Mouse (Mus musculus): Measurements from ENCODE around the gene Alox12e. TPM values are rescaled to one million over a fixed set of nuclear protein-coding genes. Genes with fewer than 3 reads are reported as not detected.
"Not testable (repeated sequence)": the region's sequence is repeated elsewhere in the genome, so short reads cannot be mapped to it uniquely, and the experiment has no call there.

Alox12e gene
- polyA plus RNA-seq (2015; fragmentation: Nextera tagmentation; extraction: Ambion mirVana) = 0.07 and 0.09 TPM in 2 replicates

DNA sequence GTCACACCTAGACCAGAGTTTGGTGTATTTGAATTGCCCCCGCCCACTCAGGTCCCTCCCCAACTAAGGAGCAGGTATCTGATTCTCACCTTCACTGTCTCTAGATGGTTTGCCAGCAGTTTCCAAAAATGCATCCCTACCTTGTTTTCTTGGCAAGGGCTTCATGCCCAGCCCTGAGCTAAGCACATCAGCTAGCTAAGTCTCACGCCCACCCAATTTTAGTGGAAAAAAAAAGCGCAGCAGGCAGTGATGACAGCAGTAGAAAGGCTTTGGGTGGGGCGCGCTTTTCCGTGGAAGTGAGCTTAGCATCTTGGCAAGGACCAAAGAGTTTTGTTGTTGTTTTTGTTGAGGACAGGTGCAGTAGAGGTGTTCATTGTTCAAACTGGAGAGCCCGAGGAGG lies at the start of gene Alox12e:
TSS of gene Alox12e (minus strand) at position 101 of the 400 bp plus-strand sequence.
- Histone ChIP-seq H3K4me3 (ENCODE audit: low read length) (peak within 1 kb of the TSS; percentile 20), H3K9ac (replicated peaks; ENCODE audit: low read length) (no peak within 1 kb of the TSS), H3K4me2 (replicated peaks; ENCODE audit: low read depth, low read length) (peak within 1 kb of the TSS; percentile 39), H3K27me3 (ENCODE audit: insufficient read depth, low read length) (peaks cover 46% of the 10 kb centered on the region), H3K9me3 (ENCODE audit: low read length) (no peaks in the 10 kb centered on the region), H3K4me1 (ENCODE audit: insufficient read depth, low read length) (peaks cover 6% of the 10 kb centered on the region), H3K36me3 (ENCODE audit: insufficient read depth, low read length) (no peaks in the 10 kb centered on the region), H3K27ac (ENCODE audit: low read length) (no peak within 1 kb of the TSS)
- 25% methylated on average over 7 of the region's 7 CpGs for WGBS
- ATAC-seq (ENCODE audit: low FRiP score, low TSS enrichment) = no peak

DNA sequence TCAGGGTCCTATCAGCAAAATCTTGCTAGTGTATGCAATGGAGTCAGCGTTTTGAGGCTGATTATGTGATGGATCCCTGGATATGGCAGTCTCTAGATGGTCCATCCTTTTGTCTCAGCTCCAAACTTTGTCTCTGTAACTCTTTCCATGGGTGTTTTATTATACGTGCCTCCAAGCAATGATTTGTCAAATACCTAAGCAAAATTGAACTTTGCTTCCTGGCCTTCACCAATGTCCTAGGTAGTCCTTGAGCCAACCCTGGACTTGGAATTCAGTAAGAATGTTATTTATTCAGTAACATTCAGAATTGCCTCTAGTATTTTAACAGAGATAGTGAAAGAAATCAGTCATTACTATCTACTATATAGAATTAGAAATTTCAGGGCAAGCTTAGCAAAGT lies 46.2 kb upstream of the Alox12e start:
- not testable (repeated sequence) for H3K4me3 ChIP-seq (ENCODE audit: low read length); H3K4me2 ChIP-seq (replicated peaks; ENCODE audit: low read depth, low read length); H3K36me3 ChIP-seq (ENCODE audit: insufficient read depth, low read length); ATAC-seq (ENCODE audit: low FRiP score, low TSS enrichment); H3K27me3 ChIP-seq (ENCODE audit: insufficient read depth, low read length); H3K27ac ChIP-seq (ENCODE audit: low read length); H3K4me1 ChIP-seq (ENCODE audit: insufficient read depth, low read length); H3K9ac ChIP-seq (replicated peaks; ENCODE audit: low read length); H3K9me3 ChIP-seq (ENCODE audit: low read length)
- 70% methylated on average over 2 of the region's 2 CpGs for WGBS

- not testable (repeated sequence) for H3K27me3 ChIP-seq (ENCODE audit: insufficient read depth, low read length); ATAC-seq (ENCODE audit: low FRiP score, low TSS enrichment); H3K4me2 ChIP-seq (replicated peaks; ENCODE audit: low read depth, low read length); H3K36me3 ChIP-seq (ENCODE audit: insufficient read depth, low read length); H3K4me1 ChIP-seq (ENCODE audit: insufficient read depth, low read length); H3K9ac ChIP-seq (replicated peaks; ENCODE audit: low read length); H3K27ac ChIP-seq (ENCODE audit: low read length); H3K9me3 ChIP-seq (ENCODE audit: low read length); H3K4me3 ChIP-seq (ENCODE audit: low read length)
- 74% methylated on average over 6 of the region's 6 CpGs for WGBS
These were observed 45.3 kb upstream of the Alox12e start for GRCm38 (mm10) chr11:70367701-70368100.

DNA sequence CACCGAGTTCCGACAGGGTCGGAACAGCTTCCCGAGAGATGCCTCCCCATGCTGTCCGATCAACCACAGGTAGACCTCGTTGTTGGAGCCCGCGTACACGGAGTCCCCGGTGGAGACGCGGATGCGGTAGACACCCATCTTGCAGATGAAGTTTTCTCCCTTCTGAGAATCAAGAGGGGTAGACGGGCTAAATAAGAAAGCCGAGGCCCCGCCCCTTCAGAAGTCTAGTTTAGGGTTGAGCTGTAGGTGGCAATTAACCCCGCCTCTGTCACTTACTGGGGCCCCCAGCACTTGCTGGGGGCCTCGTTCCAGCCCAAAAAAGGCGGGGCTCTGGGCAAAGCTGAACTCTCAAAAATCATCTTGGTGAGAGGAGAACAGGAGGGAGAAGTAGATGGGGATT lies 29.4 kb upstream of the Alox12e start, which contains the start of gene Alox15:
TSS of gene Alox15 (minus strand) at position 164 of the 400 bp plus-strand sequence.
- H3K9ac ChIP-seq (replicated peaks; ENCODE audit: low read length) = 0 out of 2 replicates have a peak within 1 kb of the TSS, but pooled peaks have one; percentile 27

GRCm38 (mm10) chr11:70348630-70349029 lies 26.2 kb upstream of the Alox12e start:
- Histone ChIP-seq H3K9me3 (ENCODE audit: low read length) (no peaks in the 10 kb centered on the region), H3K27me3 (ENCODE audit: insufficient read depth, low read length) (peaks cover 39% of the 10 kb centered on the region), H3K36me3 (ENCODE audit: insufficient read depth, low read length) (no peaks in the 10 kb centered on the region), H3K4me2 (replicated peaks; ENCODE audit: low read depth, low read length) (no peak overlapping the region), H3K27ac (ENCODE audit: low read length) (no peak overlapping the region), H3K4me1 (ENCODE audit: insufficient read depth, low read length) (peaks cover 10% of the 10 kb centered on the region), H3K4me3 (ENCODE audit: low read length) (no peak overlapping the region), H3K9ac (replicated peaks; ENCODE audit: low read length) (no peak overlapping the region)
- ATAC-seq (ENCODE audit: low FRiP score, low TSS enrichment) = no peak
- WGBS = 65% methylated on average over 9 of the region's 9 CpGs

More for the DNA sequence above, 29.4 kb upstream of the Alox12e start, which contains the start of gene Alox15:
- no peak for ATAC-seq (ENCODE audit: low FRiP score, low TSS enrichment)
- Histone ChIP-seq H3K9me3 (ENCODE audit: low read length) (no peaks in the 10 kb centered on the region), H3K4me3 (ENCODE audit: low read length) (peak within 1 kb of the TSS; percentile 41), H3K36me3 (ENCODE audit: insufficient read depth, low read length) (no peaks in the 10 kb centered on the region), H3K27me3 (ENCODE audit: insufficient read depth, low read length) (peaks cover 41% of the 10 kb centered on the region), H3K4me1 (ENCODE audit: insufficient read depth, low read length) (peaks cover 10% of the 10 kb centered on the region), H3K4me2 (replicated peaks; ENCODE audit: low read depth, low read length) (peak within 1 kb of the TSS; percentile 63), H3K27ac (ENCODE audit: low read length) (no peak within 1 kb of the TSS)
- under 1% methylated on average over 19 of the region's 19 CpGs for WGBS

DNA sequence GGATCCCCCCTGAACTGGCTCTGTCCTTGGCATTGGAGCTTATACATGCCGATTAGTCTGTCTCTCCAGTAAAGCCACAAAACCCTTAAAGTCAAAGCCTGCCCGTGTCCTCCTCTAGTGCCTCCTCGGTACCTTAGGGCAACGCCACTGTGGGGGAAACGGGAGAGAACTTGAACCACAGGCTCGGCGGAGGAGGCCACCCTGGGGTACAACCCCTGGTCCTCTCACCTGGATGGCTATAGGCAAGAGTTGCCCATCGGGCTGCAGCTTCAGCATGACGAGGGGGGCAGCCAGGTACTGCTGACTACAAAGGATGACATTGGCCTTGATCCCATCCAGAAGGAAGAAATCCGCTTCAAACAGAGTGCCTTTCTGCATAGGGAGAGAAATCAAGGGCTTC lies 25.4 kb upstream of the Alox12e start:
- no peak overlapping the region for H3K9ac ChIP-seq (replicated peaks; ENCODE audit: low read length)
- WGBS = 81% methylated on average over 10 of the region's 10 CpGs
- no peak overlapping the region for H3K4me3 ChIP-seq (ENCODE audit: low read length)
- H3K27ac ChIP-seq (ENCODE audit: low read length) = no peak overlapping the region
- H3K36me3 ChIP-seq (ENCODE audit: insufficient read depth, low read length) = no peaks in the 10 kb centered on the region
- no peak overlapping the region for H3K4me2 ChIP-seq (replicated peaks; ENCODE audit: low read depth, low read length)
- H3K4me1 ChIP-seq (ENCODE audit: insufficient read depth, low read length) = peaks cover 10% of the 10 kb centered on the region
- no peaks in the 10 kb centered on the region for H3K9me3 ChIP-seq (ENCODE audit: low read length)
- H3K27me3 ChIP-seq (ENCODE audit: insufficient read depth, low read length) = peaks cover 31% of the 10 kb centered on the region
- ATAC-seq (ENCODE audit: low FRiP score, low TSS enrichment) = no peak

- Histone ChIP-seq H3K36me3 (ENCODE audit: insufficient read depth, low read length) (no peaks in the 10 kb centered on the region), H3K4me1 (ENCODE audit: insufficient read depth, low read length) (no peaks in the 10 kb centered on the region), H3K27me3 (ENCODE audit: insufficient read depth, low read length) (peaks cover 8% of the 10 kb centered on the region), H3K4me3 (ENCODE audit: low read length) (no peak overlapping the region), H3K9me3 (ENCODE audit: low read length) (no peaks in the 10 kb centered on the region), H3K4me2 (replicated peaks; ENCODE audit: low read depth, low read length) (no peak overlapping the region), H3K9ac (replicated peaks; ENCODE audit: low read length) (no peak overlapping the region), H3K27ac (ENCODE audit: low read length) (no peak overlapping the region)
- 86% methylated on average over 8 of the region's 8 CpGs for WGBS
- ATAC-seq (ENCODE audit: low FRiP score, low TSS enrichment) = no peak
These were observed 23.1 kb upstream of the Alox12e start for GRCm38 (mm10) chr11:70345546-70345945.

DNA sequence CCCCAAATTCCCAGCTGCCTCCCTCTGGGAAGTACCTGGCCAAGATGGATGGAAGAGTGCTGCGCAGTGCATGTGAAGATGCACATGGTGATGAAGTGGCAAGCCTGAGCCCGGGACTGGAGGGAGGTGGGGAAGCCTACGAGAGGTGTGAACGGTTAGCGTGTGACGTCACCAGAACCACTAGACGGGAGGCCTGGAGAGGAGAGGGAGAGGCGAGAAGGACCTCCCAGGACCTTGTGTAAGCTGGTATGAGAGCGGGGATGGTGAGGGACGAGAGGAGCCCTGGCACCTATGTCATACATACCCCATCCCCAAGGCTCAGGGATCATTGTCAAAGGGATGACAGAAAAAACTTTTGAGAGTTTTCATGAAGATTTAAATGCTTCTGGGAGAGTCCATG lies 22.6 kb upstream of the Alox12e start:
- Histone ChIP-seq H3K9me3 (ENCODE audit: low read length) (no peaks in the 10 kb centered on the region), H3K4me3 (ENCODE audit: low read length) (no peak overlapping the region), H3K27ac (ENCODE audit: low read length) (no peak overlapping the region), H3K4me1 (ENCODE audit: insufficient read depth, low read length) (no peaks in the 10 kb centered on the region), H3K9ac (replicated peaks; ENCODE audit: low read length) (no peak overlapping the region), H3K27me3 (ENCODE audit: insufficient read depth, low read length) (peaks cover 5% of the 10 kb centered on the region), H3K4me2 (replicated peaks; ENCODE audit: low read depth, low read length) (no peak overlapping the region), H3K36me3 (ENCODE audit: insufficient read depth, low read length) (no peaks in the 10 kb centered on the region)
- WGBS = 77% methylated on average over 10 of the region's 10 CpGs
- no peak for ATAC-seq (ENCODE audit: low FRiP score, low TSS enrichment)

DNA sequence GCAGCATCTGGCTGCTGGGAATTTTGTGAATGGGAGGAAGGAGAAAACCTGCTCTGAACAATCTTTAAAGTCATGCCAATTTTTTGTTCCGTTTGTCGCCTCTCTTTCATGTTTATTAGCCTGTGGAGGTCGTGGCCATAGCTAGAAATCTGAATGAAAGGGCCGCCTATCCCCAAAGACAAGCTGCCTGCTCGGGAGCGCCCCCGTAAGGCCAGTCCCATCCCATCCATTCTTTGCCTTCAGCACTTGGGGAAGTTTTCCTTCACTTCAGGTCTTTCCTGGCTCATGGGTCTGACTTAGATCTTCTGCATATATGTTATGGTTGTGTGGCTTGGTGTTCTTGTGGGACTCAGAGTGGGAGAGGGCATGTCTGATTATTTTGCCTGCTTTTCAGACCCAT lies 17.1 kb upstream of the Alox12e start:
- H3K27me3 ChIP-seq (ENCODE audit: insufficient read depth, low read length) = no peaks in the 10 kb centered on the region
- H3K4me2 ChIP-seq (replicated peaks; ENCODE audit: low read depth, low read length) = no peak overlapping the region
- no peaks in the 10 kb centered on the region for H3K36me3 ChIP-seq (ENCODE audit: insufficient read depth, low read length)
- WGBS = 39% methylated on average over 7 of the region's 7 CpGs
- no peak overlapping the region for H3K4me3 ChIP-seq (ENCODE audit: low read length)
- H3K4me1 ChIP-seq (ENCODE audit: insufficient read depth, low read length) = no peaks in the 10 kb centered on the region
- H3K27ac ChIP-seq (ENCODE audit: low read length) = no peak overlapping the region
- no peak for ATAC-seq (ENCODE audit: low FRiP score, low TSS enrichment)
- no peaks in the 10 kb centered on the region for H3K9me3 ChIP-seq (ENCODE audit: low read length)
- no peak overlapping the region for H3K9ac ChIP-seq (replicated peaks; ENCODE audit: low read length)

DNA sequence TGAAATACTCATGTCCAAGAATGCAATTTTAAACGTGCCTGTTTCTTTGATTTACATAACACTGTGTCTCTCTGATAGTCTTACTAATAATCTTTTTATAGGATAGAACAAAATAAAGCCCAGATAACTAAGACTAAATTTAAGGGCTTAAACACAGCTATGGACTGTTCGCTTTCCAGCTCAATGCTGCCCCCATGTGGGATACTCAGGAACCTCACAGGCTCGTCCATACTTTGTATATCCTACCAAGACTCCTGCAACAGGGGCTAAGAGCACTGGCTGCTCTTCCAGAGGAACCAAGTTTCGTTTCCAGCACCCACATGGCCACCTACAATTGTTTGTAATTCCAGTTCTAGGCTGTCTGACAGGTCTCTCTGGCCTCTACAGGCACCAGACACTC lies 12.0 kb upstream of the Alox12e start:
- ATAC-seq (ENCODE audit: low FRiP score, low TSS enrichment) = no peak
- Histone ChIP-seq H3K4me2 (replicated peaks; ENCODE audit: low read depth, low read length) (no peak overlapping the region), H3K9me3 (ENCODE audit: low read length) (no peaks in the 10 kb centered on the region), H3K4me3 (ENCODE audit: low read length) (no peak overlapping the region), H3K4me1 (ENCODE audit: insufficient read depth, low read length) (no peaks in the 10 kb centered on the region), H3K36me3 (ENCODE audit: insufficient read depth, low read length) (no peaks in the 10 kb centered on the region), H3K9ac (replicated peaks; ENCODE audit: low read length) (no peak overlapping the region), H3K27me3 (ENCODE audit: insufficient read depth, low read length) (0 out of 2 replicates have a peak, but pooled peaks cover 5% of the 10 kb centered on the region), H3K27ac (ENCODE audit: low read length) (no peak overlapping the region)
- WGBS = 27% methylated on average over 4 of the region's 4 CpGs

Data from kidney, embryonic 16.5 days (tissue).